Mouse (Mus musculus): ENCODE results near the gene Kif5c.

Kif5c gene

GRCm38 (mm10) chr2:49746947-49747346 lies 127.8 kb downstream of the Kif5c start:
- DNase-seq (ENCODE audit: low spot score): no peak

- DNase-seq (ENCODE audit: low spot score): no peak
These were observed 128.6 kb downstream of the Kif5c start for GRCm38 (mm10) chr2:49747670-49748069.

GRCm38 (mm10) chr2:49748628-49749342 lies 129.7 kb downstream of the Kif5c start:
- peak; percentile 67 for DNase-seq (ENCODE audit: low spot score)

GRCm38 (mm10) chr2:49749730-49750576 lies 130.9 kb downstream of the Kif5c start:
- no peak for DNase-seq (ENCODE audit: low spot score)

- no peak for DNase-seq (ENCODE audit: low spot score)
These were observed 132.6 kb downstream of the Kif5c start for GRCm38 (mm10) chr2:49751544-49752210.

- no peak for DNase-seq (ENCODE audit: low spot score)
These were observed 133.1 kb downstream of the Kif5c start for GRCm38 (mm10) chr2:49752211-49752607.

- DNase-seq (ENCODE audit: low spot score): no peak
These were observed 134.0 kb downstream of the Kif5c start for GRCm38 (mm10) chr2:49753062-49753461.

- DNase-seq (ENCODE audit: low spot score): peak; percentile 58
These were observed 136.0 kb downstream of the Kif5c start for GRCm38 (mm10) chr2:49755054-49755453.

- no peak for DNase-seq (ENCODE audit: low spot score)
These were observed 138.5 kb downstream of the Kif5c start for GRCm38 (mm10) chr2:49757616-49758015.

GRCm38 (mm10) chr2:49764331-49764946 lies 145.3 kb downstream of the Kif5c start:
- peak; percentile 95 for DNase-seq (ENCODE audit: low spot score)

- DNase-seq (ENCODE audit: low spot score): no peak
These were observed 149.8 kb downstream of the Kif5c start for GRCm38 (mm10) chr2:49768916-49769315.

GRCm38 (mm10) chr2:49770440-49770839 lies 151.3 kb downstream of the Kif5c start:
- peak; percentile 21 for DNase-seq (ENCODE audit: low spot score)

- DNase-seq (ENCODE audit: low spot score): no peak
These were observed 152.1 kb downstream of the Kif5c start for GRCm38 (mm10) chr2:49771172-49771571.

- DNase-seq (ENCODE audit: low spot score): no peak
These were observed 154.3 kb downstream of the Kif5c start for GRCm38 (mm10) chr2:49773194-49773931.

GRCm38 (mm10) chr2:49774180-49774579 lies 155.1 kb downstream of the Kif5c start:
- no peak for DNase-seq (ENCODE audit: low spot score)

GRCm38 (mm10) chr2:49775187-49775586 lies 156.1 kb downstream of the Kif5c start:
- no peak for DNase-seq (ENCODE audit: low spot score)

GRCm38 (mm10) chr2:49775735-49776134 lies 156.6 kb downstream of the Kif5c start:
- DNase-seq (ENCODE audit: low spot score): peak; percentile 32

GRCm38 (mm10) chr2:49776407-49776806 lies 157.3 kb downstream of the Kif5c start:
- DNase-seq (ENCODE audit: low spot score): no peak

GRCm38 (mm10) chr2:49787376-49788050 lies 168.4 kb downstream of the Kif5c start, which contains the start of gene Lypd6b:
Lypd6b (plus strand) TSS chr2:49787688.
- DNase-seq (ENCODE audit: low spot score): peak; percentile 21

GRCm38 (mm10) chr2:49788051-49788418 lies 168.9 kb downstream of the Kif5c start:
- DNase-seq (ENCODE audit: low spot score): peak; percentile 39

GRCm38 (mm10) chr2:49788643-49789042 lies 169.5 kb downstream of the Kif5c start:
- DNase-seq (ENCODE audit: low spot score): no peak
